Mouse (Mus musculus): ENCODE data around the gene Slc37a1.
"Not testable (repeated sequence)": the region's sequence is repeated elsewhere in the genome, so short reads cannot be mapped to it uniquely, and the experiment has no call there.

Slc37a1 gene

GRCm38 (mm10) chr17:31321425-31321824 is 34.8 kb downstream of the Slc37a1 start:
- DNase-seq = peak; percentile 74 to 82

- DNase-seq = peak; percentile 61 to 75
These were observed 35.9 kb downstream of the Slc37a1 start for GRCm38 (mm10) chr17:31322446-31322845.

GRCm38 (mm10) chr17:31323379-31323778 is 36.8 kb downstream of the Slc37a1 start:
- no peak for DNase-seq

- no peak for DNase-seq
These were observed 37.6 kb downstream of the Slc37a1 start for GRCm38 (mm10) chr17:31324227-31324626.

- peak; percentile 71 to 82 for DNase-seq
These were observed 39.0 kb downstream of the Slc37a1 start for GRCm38 (mm10) chr17:31325451-31326219.

GRCm38 (mm10) chr17:31326220-31326852 is 39.7 kb downstream of the Slc37a1 start:
- no peak for DNase-seq

GRCm38 (mm10) chr17:31328466-31328865 is 41.9 kb downstream of the Slc37a1 start:
- DNase-seq = no peak

GRCm38 (mm10) chr17:31330622-31331021 is 44.0 kb downstream of the Slc37a1 start:
- peak; percentile 84 to 90 for DNase-seq

- DNase-seq = peak in 1 of 2 experiments; percentile 61
These were observed 44.7 kb downstream of the Slc37a1 start for GRCm38 (mm10) chr17:31331273-31331672.

- DNase-seq = peak; percentile 48 to 58
These were observed 45.3 kb downstream of the Slc37a1 start for GRCm38 (mm10) chr17:31331920-31332319.

- DNase-seq = no peak
These were observed 45.7 kb downstream of the Slc37a1 start for GRCm38 (mm10) chr17:31332333-31332732.

GRCm38 (mm10) chr17:31334509-31335260 is 48.1 kb downstream of the Slc37a1 start:
- DNase-seq = peak; percentile 83 to 88

GRCm38 (mm10) chr17:31335344-31336080 is 48.9 kb downstream of the Slc37a1 start:
- peak; percentile 50 to 68 for DNase-seq

- no peak for DNase-seq
These were observed 53.2 kb downstream of the Slc37a1 start for GRCm38 (mm10) chr17:31339769-31340168.

- no peak for DNase-seq
These were observed 55.6 kb downstream of the Slc37a1 start for GRCm38 (mm10) chr17:31342191-31342590.

GRCm38 (mm10) chr17:31344172-31344801 is 57.7 kb downstream of the Slc37a1 start:
- DNase-seq = peak; percentile 83 to 89

- DNase-seq = no peak
These were observed 58.2 kb downstream of the Slc37a1 start for GRCm38 (mm10) chr17:31344816-31345215.

- DNase-seq = no peak
These were observed 61.5 kb downstream of the Slc37a1 start for GRCm38 (mm10) chr17:31348129-31348528.

GRCm38 (mm10) chr17:31349388-31349787 is 62.8 kb downstream of the Slc37a1 start:
- no peak for DNase-seq

- DNase-seq = no peak
These were observed 65.4 kb downstream of the Slc37a1 start for GRCm38 (mm10) chr17:31351984-31352383.

- DNase-seq = no peak
These were observed 66.7 kb downstream of the Slc37a1 start for GRCm38 (mm10) chr17:31353255-31353654.

GRCm38 (mm10) chr17:31354684-31355083 is 68.1 kb downstream of the Slc37a1 start:
- not testable (repeated sequence) for DNase-seq

Measured in cerebellum, postnatal 14 days (tissue).